ENCODE assay signal across 17 mouse cellular contexts in genomic region chr19:44331911-44332310, GRCm38 (mm10). TPM values are rescaled to one million over a fixed set of nuclear protein-coding genes. Genes with fewer than 3 reads are reported as not detected.
DNase-seq lines count a peak whose midpoint lies in the region; TF ChIP-seq lines count a peak whose summit lies in the region.
"Had no signal": no experiment of that assay in that cellular context is flagged by ENCODE, and none has a peak within 500 bp of the region (broad histone marks: within the 10 kb centered on the region; RNA-seq: fewer than 3 reads in every experiment).

No protein-coding gene starts in this region.

- peak; percentile 26 for DNase-seq in gastrocnemius, postnatal 14 days
- DNase-seq in gastrocnemius, adult 2 months = no peak
- DNase-seq in 3T3-L1 (ENCODE audit: low read depth, low spot score) (peak; percentile 96), MEL-GATA-1-ER (ENCODE audit: extremely low read depth, low read depth) (peak; percentile 72)
- DNase-seq in fibroblast of lung, adult 2 months (ENCODE audit: low read depth) = peak; percentile 36
- no peak for DNase-seq in cerebellum, adult 11-12 months
- DNase-seq in urinary bladder, postnatal 36 days (ENCODE audit: low spot score in 2 of 2) = no peak
- DNase-seq: cerebellum, adult 9-10 months; embryo, embryonic 11 days; gastrocnemius, postnatal 10 days; kidney, adult 2 months; kidney, postnatal 4 days; lung, embryonic 14.5 days; midbrain, embryonic 14.5 days; thymus, postnatal 25 days had no signal

- H3K4me3 ChIP-seq in gastrocnemius, adult 2 months = no peak overlapping the region
- H3K4me3 ChIP-seq: erythroblast, embryonic 14.5 days had no signal

- TF ChIP-seq CTCF in gastrocnemius, adult 2 months (IDR thresholded peaks at IDR 0.05) = no peak

- intact Hi-C loops in gastrocnemius, postnatal 14 days (cut with DNase I; ENCODE audit: low total_unique reads) = no loop called here
- intact Hi-C loops in gastrocnemius, adult 2 months (cut with DNase I) = no loop called here

- H3K27ac ChIP-seq in gastrocnemius, adult 2 months = no peak overlapping the region
- H3K27ac ChIP-seq: stomach, postnatal 0 days had no signal

RNA-seq across cellular contexts. Expression of gene Scd4, which starts 1.0 kb away (rescaled TPM):
- under 1 TPM; 0.24 to 0.29 TPM for total RNA-seq in gastrocnemius, postnatal 14 days (2021)
- total RNA-seq in gastrocnemius, adult 2 months (2021) = under 1 TPM in 1 of 2 experiments, not detected in 1; 0.13 TPM

RNA-seq across cellular contexts. Expression of gene Scd2, which starts 38.4 kb away (rescaled TPM):
- total RNA-seq in gastrocnemius, postnatal 14 days (2021) = 10 to 100 TPM; 22.8 to 54.0 TPM
- total RNA-seq in gastrocnemius, adult 2 months (2021) = 1 to 10 TPM; 7.4 to 9.1 TPM

Comparison
In these comparisons a context has a peak if more than half of its experiments do, and no peak if none do; other contexts are left out.
1. DNase-seq: peak in gastrocnemius, postnatal 14 days (single experiment), 3T3-L1 (single experiment), MEL-GATA-1-ER (single experiment) and fibroblast of lung, adult 2 months (single experiment); none in gastrocnemius, adult 2 months (single experiment), cerebellum, adult 11-12 months (single experiment) and urinary bladder, postnatal 36 days (0 of 2).